Mouse (Mus musculus) cerebellum, adult 2 months (tissue): ENCODE measurements around the gene Grin3b. TPM values are rescaled to one million over a fixed set of nuclear protein-coding genes. Genes with fewer than 3 reads are reported as not detected.

Experiments
- DNase-seq, 2 experiments: peaks; one replicate each; pipeline ENCODE4 v3.0.0; 2021
- H3K27ac ChIP-seq: fragments of 200-500 bp; 2 replicates; pipeline ENCODE4 v1.5.1; 2012; ENCODE audit warnings: low read length, control low read depth, inconsistent platforms; ENCODE audit not compliant: insufficient read depth
- H3K27me3 ChIP-seq: fragments of 200-500 bp; 2 replicates; pipeline ENCODE4 v1.6.1; 2012; ENCODE audit warnings: inconsistent platforms, mild to moderate bottlenecking, low read length, moderate library complexity; ENCODE audit not compliant: control insufficient read depth, insufficient read depth
- H3K4me1 ChIP-seq: fragments of 200-500 bp; 2 replicates; pipeline ENCODE4 v1.6.1; 2011; ENCODE audit warnings: low read length; ENCODE audit not compliant: control insufficient read depth, insufficient read depth
- H3K4me3 ChIP-seq: fragments of 200-500 bp; replicated peaks from 2 replicates; pipeline ENCODE3; 2011; ENCODE audit warnings: mild to moderate bottlenecking, low read depth, low read length, control low read depth; ENCODE audit not compliant: insufficient read depth
- CTCF ChIP-seq: fragments of 200-500 bp; IDR thresholded peaks from 2 replicates; pipeline ENCODE4 v1.5.1; 2011; ENCODE audit warnings: low read depth, mild to moderate bottlenecking, control low read depth, low read length, moderate library complexity, borderline replicate concordance; ENCODE audit not compliant: insufficient read depth
- POLR2A ChIP-seq: fragments of 200-500 bp; IDR thresholded peaks from 2 replicates; pipeline ENCODE4 v1.6.1; 2011; ENCODE audit warnings: low read length, control low read depth, borderline replicate concordance; ENCODE audit not compliant: insufficient read depth
- WGBS: fragments of 180-500 bp; shearing (Covaris S2); methylation state at CpG from one replicate; pipeline ENCODE4 v1.1.7; 2018; 5-methylcytosine and 5-hydroxymethylcytosine counted together
- polyA plus RNA-seq: library from polyadenylated mRNA; depleted of rRNA; stranded (reverse); fragments of >200 nt; gene quantifications from 2 replicates; pipeline ENCODE4 v1.2.3, GENCODE M21; 2012

Grin3b gene
- polyA plus RNA-seq, 1 experiment: 5.5 TPM

- no peak for DNase-seq
- no peaks in the 10 kb centered on the region for H3K4me1 ChIP-seq
- H3K27ac ChIP-seq: no peak overlapping the region
- WGBS: 59% methylated on average over 25 of the region's 25 CpGs
- no peak overlapping the region for H3K4me3 ChIP-seq
- no peak for TF ChIP-seq POLR2A
- no peak for TF ChIP-seq CTCF
- H3K27me3 ChIP-seq: no peaks in the 10 kb centered on the region
Measured at GRCm38 (mm10) chr10:80013609-80014008, 43.1 kb downstream of the Grin3b start.

GRCm38 (mm10) chr10:80014484-80015290 lies 44.2 kb downstream of the Grin3b start:
- Histone ChIP-seq H3K27me3 (no peaks in the 10 kb centered on the region), H3K4me1 (no peaks in the 10 kb centered on the region), H3K27ac (no peak overlapping the region), H3K4me3 (no peak overlapping the region)
- WGBS: 46% methylated on average over 28 of the region's 28 CpGs
- no peak for DNase-seq
- no peak for TF ChIP-seq CTCF
- TF ChIP-seq POLR2A: no peak

GRCm38 (mm10) chr10:80015583-80015982 lies 45.1 kb downstream of the Grin3b start:
- WGBS: 78% methylated on average over 10 of the region's 10 CpGs
- Histone ChIP-seq H3K27me3 (no peaks in the 10 kb centered on the region), H3K4me3 (no peak overlapping the region), H3K4me1 (no peaks in the 10 kb centered on the region), H3K27ac (no peak overlapping the region)
- DNase-seq: no peak
- TF ChIP-seq POLR2A (no peak), CTCF (no peak)

- Histone ChIP-seq H3K27ac (no peak within 1 kb of the TSS), H3K4me1 (no peaks in the 10 kb centered on the region), H3K27me3 (no peaks in the 10 kb centered on the region), H3K4me3 (no peak within 1 kb of the TSS)
- TF ChIP-seq CTCF: no peak
- TF ChIP-seq POLR2A: no peak
- DNase-seq: no peak
- WGBS: 68% methylated on average over 11 of the region's 11 CpGs
Measured at GRCm38 (mm10) chr10:80016511-80016910, 46.0 kb downstream of the Grin3b start, which contains the start of gene Arhgap45. Gene Arhgap45, plus strand, starts transcription at chr10:80016653.

- WGBS: 85% methylated on average over 10 of the region's 10 CpGs
- no peak for DNase-seq
- no peaks in the 10 kb centered on the region for H3K4me1 ChIP-seq
- H3K27me3 ChIP-seq: no peaks in the 10 kb centered on the region
- TF ChIP-seq CTCF (no peak), POLR2A (no peak)
- no peak overlapping the region for H3K27ac ChIP-seq
- no peak overlapping the region for H3K4me3 ChIP-seq
Measured at GRCm38 (mm10) chr10:80016931-80017330, 46.4 kb downstream of the Grin3b start.

- no peak for DNase-seq
- Histone ChIP-seq H3K27me3 (no peaks in the 10 kb centered on the region), H3K4me3 (no peak overlapping the region), H3K4me1 (no peaks in the 10 kb centered on the region), H3K27ac (no peak overlapping the region)
- TF ChIP-seq POLR2A (no peak), CTCF (no peak)
- WGBS: 82% methylated on average over 3 of the region's 3 CpGs
Measured at GRCm38 (mm10) chr10:80017361-80017760, 46.8 kb downstream of the Grin3b start.

- Histone ChIP-seq H3K27ac (no peak overlapping the region), H3K4me3 (no peak overlapping the region), H3K27me3 (no peaks in the 10 kb centered on the region), H3K4me1 (no peaks in the 10 kb centered on the region)
- no peak for DNase-seq
- WGBS: 79% methylated on average over 14 of the region's 14 CpGs
- no peak for TF ChIP-seq POLR2A
- no peak for TF ChIP-seq CTCF
Measured at GRCm38 (mm10) chr10:80017771-80018170, 47.3 kb downstream of the Grin3b start.

- DNase-seq: no peak
- Histone ChIP-seq H3K27ac (no peak overlapping the region), H3K4me1 (no peaks in the 10 kb centered on the region), H3K4me3 (no peak overlapping the region), H3K27me3 (no peaks in the 10 kb centered on the region)
- 11% methylated on average over 15 of the region's 15 CpGs for WGBS
- no peak for TF ChIP-seq CTCF
- no peak for TF ChIP-seq POLR2A
Measured at GRCm38 (mm10) chr10:80018739-80019297, 48.3 kb downstream of the Grin3b start.
